Mouse (Mus musculus) olfactory bulb, adult 2 months (tissue): Measurements from ENCODE around the gene Lect2. TPM values are rescaled to one million over a fixed set of nuclear protein-coding genes. Genes with fewer than 3 reads are reported as not detected.

Experiments used
- H3K27ac ChIP-seq: fragments of 200-500 bp; 2 replicates; pipeline ENCODE4 v1.5.1; 2012; ENCODE audit warnings: low read depth, low read length; ENCODE audit not compliant: insufficient read depth
- H3K4me1 ChIP-seq: fragments of 200-500 bp; 2 replicates; pipeline ENCODE4 v1.6.1; 2012; ENCODE audit warnings: low read length; ENCODE audit not compliant: control insufficient read depth, insufficient read depth
- H3K4me3 ChIP-seq: fragments of 200-500 bp; 2 replicates; pipeline ENCODE4 v1.5.1; 2012; ENCODE audit warnings: mild to moderate bottlenecking, low read depth, low read length, moderate library complexity; ENCODE audit not compliant: insufficient read depth
- CTCF ChIP-seq: fragments of 200-500 bp; IDR thresholded peaks from 2 replicates; pipeline ENCODE4 v1.5.1; 2012; ENCODE audit warnings: low read depth, mild to moderate bottlenecking, low read length, moderate library complexity; ENCODE audit not compliant: insufficient read depth
- POLR2A ChIP-seq: fragments of 200-500 bp; IDR thresholded peaks from 2 replicates; pipeline ENCODE4 v1.6.1; 2012; ENCODE audit warnings: mild to moderate bottlenecking, low read depth, low read length, moderate library complexity; ENCODE audit not compliant: insufficient read depth
- WGBS: fragments of 180-500 bp; shearing (Covaris S2); methylation state at CpG from one replicate; pipeline ENCODE4 v1.1.7; 2018; 5-methylcytosine and 5-hydroxymethylcytosine counted together
- polyA plus RNA-seq: library from polyadenylated mRNA; stranded (reverse); fragments of >200 nt; gene quantifications from 2 replicates; pipeline ENCODE4 v1.2.4, GENCODE M21; 2012; ENCODE audit warnings: low replicate concordance; ENCODE audit not compliant: missing spikeins, insufficient read depth, insufficient read length

Lect2 gene
- polyA plus RNA-seq, 1 experiment, result not detected

GRCm38 (mm10) chr13:56506871-56507496 is 41.3 kb downstream of the Lect2 start:
- 56% methylated on average over 6 of the region's 6 CpGs for WGBS
- no peak overlapping the region for H3K4me3 ChIP-seq
- H3K4me1 ChIP-seq, result no peaks in the 10 kb centered on the region
- TF ChIP-seq CTCF (no peak), POLR2A (no peak)
- no peak overlapping the region for H3K27ac ChIP-seq

- no peak overlapping the region for H3K27ac ChIP-seq
- TF ChIP-seq CTCF (no peak), POLR2A (no peak)
- H3K4me3 ChIP-seq, result no peak overlapping the region
- no peaks in the 10 kb centered on the region for H3K4me1 ChIP-seq
- 68% methylated on average over 6 of the region's 6 CpGs for WGBS
Observed at GRCm38 (mm10) chr13:56501866-56502420, 46.4 kb downstream of the Lect2 start.

GRCm38 (mm10) chr13:56500636-56501035 is 47.7 kb downstream of the Lect2 start:
- H3K4me3 ChIP-seq, result no peak overlapping the region
- TF ChIP-seq POLR2A (no peak), CTCF (no peak)
- 89% methylated on average over 8 of the region's 8 CpGs for WGBS
- H3K27ac ChIP-seq, result no peak overlapping the region
- H3K4me1 ChIP-seq, result no peaks in the 10 kb centered on the region

GRCm38 (mm10) chr13:56500132-56500531 is 48.2 kb downstream of the Lect2 start:
- TF ChIP-seq POLR2A (no peak), CTCF (no peak)
- H3K4me1 ChIP-seq, result no peaks in the 10 kb centered on the region
- no peak overlapping the region for H3K4me3 ChIP-seq
- 68% methylated on average over 3 of the region's 3 CpGs for WGBS
- no peak overlapping the region for H3K27ac ChIP-seq

GRCm38 (mm10) chr13:56494440-56494839 is 53.9 kb downstream of the Lect2 start:
- 48% methylated on average over 3 of the region's 3 CpGs for WGBS

More at GRCm38 (mm10) chr13:56494440-56494839, 53.9 kb downstream of the Lect2 start:
- H3K27ac ChIP-seq, result no peak overlapping the region
- no peaks in the 10 kb centered on the region for H3K4me1 ChIP-seq
- H3K4me3 ChIP-seq, result no peak overlapping the region
- TF ChIP-seq CTCF (no peak), POLR2A (no peak)

Other genes with a start within 250 kb of the Lect2 start
- gene Gm3045, start 121.9 kb downstream of the Lect2 start, polyA plus RNA-seq, result not detected in 2 replicates
- not detected in 2 replicates for gene Slc25a48, start 110.1 kb downstream of the Lect2 start, polyA plus RNA-seq
- not detected in 2 replicates for gene Il9, start 66.3 kb downstream of the Lect2 start, polyA plus RNA-seq
- not detected in 2 replicates for gene Fbxl21, start 26.0 kb downstream of the Lect2 start, polyA plus RNA-seq
- gene Tgfbi, start 61.0 kb upstream of the Lect2 start, polyA plus RNA-seq, result not detected in 2 replicates
- gene Smad5, start 154.5 kb upstream of the Lect2 start, polyA plus RNA-seq, result not detected in 2 replicates
- gene Gm45623, start 205.3 kb upstream of the Lect2 start, polyA plus RNA-seq, result not detected in 2 replicates